Mouse (Mus musculus) midbrain, embryonic 11.5 days (tissue): ENCODE measurements around the gene Shc1. TPM values are rescaled to one million over a fixed set of nuclear protein-coding genes. Genes with fewer than 3 reads are reported as not detected.

Experiments
- ATAC-seq: fragments of 200-750 bp; cut with Nextera tagmentation; 2 replicates; pipeline ENCODE4 v1.8.0; 2017; ENCODE audit warnings: moderate TSS enrichment, moderate library complexity; ENCODE audit not compliant: low FRiP score
- DNase-seq: peaks from one replicate; pipeline ENCODE4 v3.0.0; 2015; ENCODE audit warnings: low spot score; ENCODE audit errors: missing footprints
- H3K27ac ChIP-seq: fragments of 300-500 bp; sonication (generic); 2 replicates; pipeline ENCODE4 v1.5.1; 2014; ENCODE audit warnings: low read depth, low read length
- H3K27me3 ChIP-seq: fragments of 300-500 bp; sonication (generic); 2 replicates; pipeline ENCODE4 v1.6.1; 2014; ENCODE audit warnings: mild to moderate bottlenecking, low read length, moderate library complexity, mixed read lengths; ENCODE audit not compliant: control insufficient read depth, insufficient read depth
- H3K36me3 ChIP-seq: fragments of 300-500 bp; sonication (generic); 2 replicates; pipeline ENCODE4 v1.6.1; 2014; ENCODE audit warnings: mild to moderate bottlenecking, low read length, moderate library complexity, mixed read lengths; ENCODE audit not compliant: control insufficient read depth, insufficient read depth
- H3K4me1 ChIP-seq: fragments of 300-500 bp; sonication (generic); 2 replicates; pipeline ENCODE4 v1.6.1; 2014; ENCODE audit warnings: low read length; ENCODE audit not compliant: control insufficient read depth, insufficient read depth
- H3K4me2 ChIP-seq: fragments of 300-500 bp; sonication (generic); 2 replicates; pipeline ENCODE4 v1.6.1; 2014; ENCODE audit warnings: mild to moderate bottlenecking, moderate library complexity
- H3K4me3 ChIP-seq: fragments of 300-500 bp; sonication (generic); 2 replicates; pipeline ENCODE4 v1.5.1; 2014; ENCODE audit warnings: low read depth, low read length
- H3K9ac ChIP-seq: fragments of 300-500 bp; sonication (generic); 2 replicates; pipeline ENCODE4 v1.6.1; 2014; ENCODE audit warnings: low read length
- H3K9me3 ChIP-seq: fragments of 300-500 bp; sonication (generic); 2 replicates; pipeline ENCODE4 v1.6.1; 2016; ENCODE audit warnings: low read length; ENCODE audit not compliant: control insufficient read depth
- WGBS: fragments of 180-500 bp; shearing (Covaris S2); extraction: QIAGEN DNeasy Blood & Tissue Kit; methylation state at CpG from one replicate; pipeline ENCODE4 v1.1.7; 2014; 5-methylcytosine and 5-hydroxymethylcytosine counted together
- polyA plus RNA-seq: library from polyadenylated mRNA; unstranded; fragments of >200 nt; fragmentation: Nextera tagmentation; extraction: Ambion mirVana; gene quantifications from 2 replicates; pipeline ENCODE4 v1.2.1, GENCODE M21; 2014

Gene Shc1
- polyA plus RNA-seq, 1 experiment from 2014 or later = 23.4 TPM

- WGBS = 89% methylated on average over 1 of the region's 1 CpGs
- no peaks in the 10 kb centered on the region for H3K9me3 ChIP-seq
- H3K9ac ChIP-seq = no peak overlapping the region
- H3K4me1 ChIP-seq = 0 out of 2 replicates have a peak, but pooled peaks cover 1% of the 10 kb centered on the region
- no peak overlapping the region for H3K27ac ChIP-seq
- H3K36me3 ChIP-seq = no peaks in the 10 kb centered on the region
- no peaks in the 10 kb centered on the region for H3K27me3 ChIP-seq
- DNase-seq (no peak), ATAC-seq (no peak)
- no peak overlapping the region for H3K4me3 ChIP-seq
- no peak overlapping the region for H3K4me2 ChIP-seq
Measured at GRCm38 (mm10) chr3:89451916-89452315, 33.7 kb downstream of the Shc1 start.

- peaks cover 5% of the 10 kb centered on the region; the same call in 1 of the 2 replicates for H3K4me1 ChIP-seq
- H3K27ac ChIP-seq = no peak within 1 kb of the TSS
- H3K9me3 ChIP-seq = no peaks in the 10 kb centered on the region
- DNase-seq = no peak
- no peak within 1 kb of the TSS for H3K9ac ChIP-seq
- no peak for ATAC-seq
- no peak within 1 kb of the TSS for H3K4me2 ChIP-seq
- H3K36me3 ChIP-seq = no peaks in the 10 kb centered on the region
- no peak within 1 kb of the TSS for H3K4me3 ChIP-seq
- H3K27me3 ChIP-seq = no peaks in the 10 kb centered on the region
- 55% methylated on average over 10 of the region's 10 CpGs for WGBS
Measured at GRCm38 (mm10) chr3:89454401-89455177, 36.3 kb downstream of the Shc1 start, which contains the start of gene Pmvk. Gene Pmvk (plus strand): TSS chr3:89454541.

- Histone ChIP-seq H3K27ac (no peak overlapping the region), H3K4me1 (peaks cover 7% of the 10 kb centered on the region; the same call in 1 of the 2 replicates), H3K27me3 (no peaks in the 10 kb centered on the region), H3K4me2 (no peak overlapping the region), H3K36me3 (no peaks in the 10 kb centered on the region), H3K9me3 (no peaks in the 10 kb centered on the region), H3K9ac (no peak overlapping the region), H3K4me3 (no peak overlapping the region)
- no peak for DNase-seq
- ATAC-seq = no peak
- whole genome bisulfite sequencing = 40% methylated on average over 1 of the region's 1 CpGs
Measured at GRCm38 (mm10) chr3:89455786-89456285, 37.6 kb downstream of the Shc1 start.

- H3K27me3 ChIP-seq = no peaks in the 10 kb centered on the region
- H3K27ac ChIP-seq = no peak overlapping the region
- no peaks in the 10 kb centered on the region for H3K9me3 ChIP-seq
- H3K36me3 ChIP-seq = no peaks in the 10 kb centered on the region
- 34% methylated on average over 10 of the region's 10 CpGs for WGBS
- ATAC-seq (peak; percentile 53), DNase-seq (peak; percentile 98)
- H3K9ac ChIP-seq = no peak overlapping the region
- no peak overlapping the region for H3K4me2 ChIP-seq
- H3K4me3 ChIP-seq = no peak overlapping the region
- peaks cover 7% of the 10 kb centered on the region; the same call in 1 of the 2 replicates for H3K4me1 ChIP-seq
Measured at GRCm38 (mm10) chr3:89456726-89457665, 38.8 kb downstream of the Shc1 start.

GRCm38 (mm10) chr3:89458372-89458964, 40.2 kb downstream of the Shc1 start:
- no peak overlapping the region for H3K27ac ChIP-seq
- H3K9me3 ChIP-seq = no peaks in the 10 kb centered on the region
- ATAC-seq (peak; percentile 38), DNase-seq (no peak)
- peak overlapping the region; percentile 87; the same call in 1 of the 2 replicates for H3K9ac ChIP-seq
- H3K27me3 ChIP-seq = no peaks in the 10 kb centered on the region
- no peaks in the 10 kb centered on the region for H3K36me3 ChIP-seq
- H3K4me2 ChIP-seq = peak overlapping the region; percentile 74
- peaks cover 7% of the 10 kb centered on the region; the same call in 1 of the 2 replicates for H3K4me1 ChIP-seq
- peak overlapping the region; percentile 61 for H3K4me3 ChIP-seq
- 51% methylated on average over 13 of the region's 13 CpGs for WGBS

GRCm38 (mm10) chr3:89458965-89459807, 40.9 kb downstream of the Shc1 start:
- peak overlapping the region; percentile 61 for H3K4me3 ChIP-seq
- H3K9ac ChIP-seq = peak overlapping the region; percentile 87
- no peaks in the 10 kb centered on the region for H3K36me3 ChIP-seq
- no peaks in the 10 kb centered on the region for H3K27me3 ChIP-seq
- peak; percentile 99 for DNase-seq
- 2% methylated on average over 35 of the region's 36 CpGs for WGBS
- no peaks in the 10 kb centered on the region for H3K9me3 ChIP-seq
- H3K4me2 ChIP-seq = peak overlapping the region; percentile 74
- peaks cover 7% of the 10 kb centered on the region; the same call in 1 of the 2 replicates for H3K4me1 ChIP-seq
- ATAC-seq = peak; percentile 86
- peak overlapping the region; percentile 77 for H3K27ac ChIP-seq

- H3K4me3 ChIP-seq = no peak overlapping the region
- ATAC-seq (no peak), DNase-seq (no peak)
- no peaks in the 10 kb centered on the region for H3K27me3 ChIP-seq
- no peak overlapping the region for H3K9ac ChIP-seq
- H3K4me2 ChIP-seq = no peak overlapping the region
- WGBS = 45% methylated on average over 4 of the region's 4 CpGs
- H3K36me3 ChIP-seq = 0 out of 2 replicates have a peak, but pooled peaks cover 3% of the 10 kb centered on the region
- no peak overlapping the region for H3K27ac ChIP-seq
- no peaks in the 10 kb centered on the region for H3K9me3 ChIP-seq
- H3K4me1 ChIP-seq = no peaks in the 10 kb centered on the region
Measured at GRCm38 (mm10) chr3:89468268-89468667, 50.0 kb downstream of the Shc1 start.

- WGBS = 73% methylated on average over 7 of the region's 7 CpGs
- ATAC-seq (no peak), DNase-seq (no peak)
- Histone ChIP-seq H3K9ac (no peak overlapping the region), H3K36me3 (0 out of 2 replicates have a peak, but pooled peaks cover 3% of the 10 kb centered on the region), H3K27ac (no peak overlapping the region), H3K4me1 (no peaks in the 10 kb centered on the region), H3K4me3 (no peak overlapping the region), H3K4me2 (no peak overlapping the region), H3K9me3 (no peaks in the 10 kb centered on the region), H3K27me3 (no peaks in the 10 kb centered on the region)
Measured at GRCm38 (mm10) chr3:89472280-89472679, 54.0 kb downstream of the Shc1 start.
